14 mouse cellular contexts compared by ENCODE assay signal in the genomic region with DNA sequence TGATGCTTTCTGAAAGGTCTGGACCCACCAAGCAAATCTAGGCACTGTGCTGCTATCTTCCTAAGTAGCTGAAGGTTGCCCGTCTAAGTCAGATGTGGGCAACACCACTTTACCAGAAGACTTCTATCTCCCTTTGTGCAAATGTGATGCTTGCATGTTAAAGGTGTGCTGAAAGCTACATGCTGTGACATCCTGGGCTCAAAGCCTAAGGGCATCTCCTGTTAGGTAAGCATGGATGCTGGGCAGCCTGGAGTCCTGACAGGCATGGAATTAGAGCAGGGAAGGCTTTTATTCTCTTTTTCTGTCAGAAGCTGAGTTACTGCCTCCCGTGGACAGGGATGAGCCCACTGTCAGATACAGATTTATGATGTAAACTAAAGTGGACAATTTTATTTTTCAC.
"Had no signal": no experiment of that assay in that cellular context is flagged by ENCODE, and none has a peak within 500 bp of the region (broad histone marks: within the 10 kb centered on the region; RNA-seq: fewer than 3 reads in every experiment).

No protein-coding gene starts in this region.

- H3K4me2 ChIP-seq: kidney, embryonic 15.5 days; limb, embryonic 12.5 days; liver, embryonic 13.5 days; neural tube, embryonic 12.5 days had no signal

- H3K27me3 ChIP-seq: kidney, embryonic 15.5 days; limb, embryonic 12.5 days; liver, embryonic 13.5 days; neural tube, embryonic 12.5 days had no signal

- DNase-seq: kidney, adult 2 months; kidney, postnatal 14 days; liver; liver, embryonic 13.5 days; lung, adult 2 months; lung, postnatal 36 days; midbrain, embryonic 14.5 days; thymus, adult 18-20 months; thymus, postnatal 25 days had no signal

- ATAC-seq: lung, postnatal 0 days had no signal

- H3K36me3 ChIP-seq: kidney, embryonic 15.5 days; limb, embryonic 12.5 days; liver, embryonic 13.5 days; neural tube, embryonic 12.5 days had no signal

- H3K4me3 ChIP-seq: kidney, embryonic 15.5 days; limb, embryonic 12.5 days; liver, embryonic 13.5 days; neural tube, embryonic 12.5 days had no signal

- H3K27ac ChIP-seq: kidney, embryonic 15.5 days; limb, embryonic 12.5 days; liver, embryonic 13.5 days; neural tube, embryonic 12.5 days; stomach, postnatal 0 days had no signal

- H3K9ac ChIP-seq: kidney, embryonic 15.5 days; limb, embryonic 12.5 days; liver, embryonic 13.5 days; neural tube, embryonic 12.5 days had no signal

- H3K4me1 ChIP-seq: kidney, embryonic 15.5 days; limb, embryonic 12.5 days; liver, embryonic 13.5 days; neural tube, embryonic 12.5 days had no signal

- H3K9me3 ChIP-seq: kidney, embryonic 15.5 days; limb, embryonic 12.5 days; liver, embryonic 13.5 days; neural tube, embryonic 12.5 days had no signal
